ENCODE assay signal across 9 mouse cellular contexts in the genomic region with DNA sequence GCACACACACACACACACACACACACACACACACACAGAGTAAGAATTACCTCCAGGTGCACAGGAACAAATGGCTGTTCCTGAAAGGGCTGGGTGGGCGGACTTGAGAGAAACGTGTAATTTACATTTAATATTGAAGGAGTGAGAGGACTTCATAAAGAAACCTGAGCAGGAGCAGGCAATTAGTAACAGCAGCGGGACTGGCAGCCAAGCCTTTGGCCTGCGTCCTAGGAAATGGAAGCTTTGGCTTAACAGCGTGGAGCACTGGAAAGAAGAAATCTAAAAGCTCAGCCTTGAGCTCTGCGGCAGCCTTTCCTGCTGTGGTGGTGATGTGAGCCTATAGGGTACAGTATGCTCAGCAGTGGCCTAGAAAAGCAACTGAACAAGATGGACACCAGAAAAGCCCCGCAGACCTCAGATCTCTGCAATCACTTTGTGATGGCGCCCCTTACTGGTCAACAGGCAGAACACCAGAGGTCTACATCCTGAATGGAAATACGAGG.
DNase-seq lines count a peak whose midpoint lies in the region; ATAC-seq and TF ChIP-seq lines count a peak whose summit lies in the region.
"Had no signal": no experiment of that assay in that cellular context is flagged by ENCODE, and none has a peak within 500 bp of the region (broad histone marks: within the 10 kb centered on the region; RNA-seq: fewer than 3 reads in every experiment).

No protein-coding gene starts in this region.

- H3K9me3 ChIP-seq in E14TG2a.4 (ENCODE audit: low read length) = peaks cover 4% of the 10 kb centered on the region; the same call in 1 of the 2 replicates
- H3K9me3 ChIP-seq in embryonic facial prominence, embryonic 12.5 days = no peaks in the 10 kb centered on the region
- no peaks in the 10 kb centered on the region for H3K9me3 ChIP-seq in neural tube, embryonic 13.5 days

- 61% methylated on average over 9 of the region's 9 CpGs for WGBS in embryonic facial prominence, embryonic 12.5 days
- WGBS in neural tube, embryonic 13.5 days = 56% methylated on average over 9 of the region's 9 CpGs

- H3K27me3 ChIP-seq in E14TG2a.4 (ENCODE audit: insufficient read depth, low read length) = peaks cover 7% of the 10 kb centered on the region; the same call in 1 of the 2 replicates
- no peaks in the 10 kb centered on the region for H3K27me3 ChIP-seq in embryonic facial prominence, embryonic 12.5 days
- no peaks in the 10 kb centered on the region for H3K27me3 ChIP-seq in neural tube, embryonic 13.5 days

- ATAC-seq in embryonic facial prominence, embryonic 12.5 days (ENCODE audit: insufficient number of reproducible peaks, insufficient read depth, low FRiP score, low TSS enrichment) = peak; percentile 83
- ATAC-seq in neural tube, embryonic 13.5 days (ENCODE audit: low read depth) = peak; percentile 55

- H3K27ac ChIP-seq in embryonic facial prominence, embryonic 12.5 days = no peak overlapping the region
- H3K27ac ChIP-seq in neural tube, embryonic 13.5 days (replicated peaks) = peak overlapping the region; percentile 38; the same call in 1 of the 2 replicates
- H3K27ac ChIP-seq: macrophage had no signal

- H3K9ac ChIP-seq in embryonic facial prominence, embryonic 12.5 days = no peak overlapping the region
- H3K9ac ChIP-seq in neural tube, embryonic 13.5 days = no peak overlapping the region

- peak; percentile 79 for DNase-seq in ZHBTc4 (ENCODE audit: low read depth, low spot score)
- peak; percentile 19 for DNase-seq in kidney, adult 11 months
- peak; percentile 69 to 78 for DNase-seq in left cerebral cortex, postnatal 14 days (ENCODE audit: low spot score in 2 of 2)
- no peak for DNase-seq in spleen, postnatal 4 days (ENCODE audit: low spot score in 2 of 2)
- no peak for DNase-seq in gastrocnemius, postnatal 25 days

- TF ChIP-seq CTCF in E14TG2a.4 (conservative IDR thresholded peaks at IDR 0.05; ENCODE audit: low read length) = peak; percentile 46

- no peaks in the 10 kb centered on the region for H3K36me3 ChIP-seq in E14TG2a.4 (ENCODE audit: insufficient read depth, low read length)
- H3K36me3 ChIP-seq in embryonic facial prominence, embryonic 12.5 days = no peaks in the 10 kb centered on the region
- no peaks in the 10 kb centered on the region for H3K36me3 ChIP-seq in neural tube, embryonic 13.5 days

- intact Hi-C loops in left cerebral cortex, postnatal 14 days (cut with DNase I) = loop anchor here (5.0 kb wide), 2 partner anchors 145 to 250 kb away; no protein-coding TSS in a partner anchor

- H3K4me1 ChIP-seq in E14TG2a.4 (replicated peaks; ENCODE audit: low read depth, low read length) = peaks cover 17% of the 10 kb centered on the region
- H3K4me1 ChIP-seq in embryonic facial prominence, embryonic 12.5 days = no peaks in the 10 kb centered on the region
- H3K4me1 ChIP-seq in neural tube, embryonic 13.5 days (replicated peaks) = peaks cover 29% of the 10 kb centered on the region

- no peak overlapping the region for H3K4me2 ChIP-seq in embryonic facial prominence, embryonic 12.5 days (replicated peaks)
- H3K4me2 ChIP-seq in neural tube, embryonic 13.5 days = no peak overlapping the region

- H3K4me3 ChIP-seq in E14TG2a.4 (replicated peaks; ENCODE audit: low read length) = peak overlapping the region; percentile 17; the same call in 1 of the 2 replicates
- no peak overlapping the region for H3K4me3 ChIP-seq in embryonic facial prominence, embryonic 12.5 days
- no peak overlapping the region for H3K4me3 ChIP-seq in neural tube, embryonic 13.5 days

Comparison
In these comparisons a context has a peak if more than half of its experiments do, and no peak if none do; other contexts are left out.
1. DNase-seq: peak in ZHBTc4 (single experiment), kidney, adult 11 months (single experiment) and left cerebral cortex, postnatal 14 days (2 of 2); none in spleen, postnatal 4 days (0 of 2) and gastrocnemius, postnatal 25 days (single experiment).